Comparison of ENCODE assay signal across 11 mouse cellular contexts in the genomic region with DNA sequence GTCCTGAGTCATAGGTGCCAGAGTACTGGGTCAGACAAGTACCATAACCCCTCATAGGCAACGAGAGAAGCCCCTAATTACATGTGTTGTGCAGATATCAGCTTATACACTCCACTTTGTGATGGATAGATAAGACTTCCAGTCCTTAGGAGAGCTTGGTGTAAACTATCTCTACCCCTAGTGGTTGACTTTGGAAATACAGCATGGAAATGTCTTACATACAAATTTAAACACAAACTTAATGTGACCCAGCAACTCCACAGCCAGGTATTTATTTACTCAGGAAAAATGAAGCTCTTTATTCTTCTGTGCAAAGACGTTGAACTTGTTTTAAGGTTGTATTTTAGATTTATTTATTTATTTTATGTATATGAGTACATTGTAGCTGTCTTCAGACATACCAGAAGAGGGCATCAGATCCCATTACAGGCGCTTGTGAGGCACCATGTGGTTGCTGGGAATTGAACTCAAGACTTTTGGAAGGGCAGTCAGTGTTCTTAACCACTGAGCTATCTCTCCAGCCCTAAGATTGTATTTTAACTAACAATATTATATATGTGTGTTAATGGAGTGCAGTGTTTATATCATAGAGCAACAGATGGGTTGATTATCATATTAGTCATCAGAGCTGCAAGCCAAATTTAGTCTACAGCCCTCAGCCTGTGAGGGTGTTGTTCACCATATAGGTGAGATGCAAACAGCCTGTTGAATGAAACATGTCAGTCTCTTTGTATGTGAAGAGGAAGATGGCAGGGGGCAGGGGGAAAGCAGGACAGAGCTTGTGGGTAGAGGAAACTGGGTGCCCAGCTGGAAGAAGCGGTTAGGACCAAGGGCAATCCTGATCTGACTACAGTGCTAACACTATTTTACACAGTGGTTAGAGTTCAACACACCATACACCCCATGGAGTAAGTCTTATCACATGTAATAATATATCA. TPM values are rescaled to one million over a fixed set of nuclear protein-coding genes. Genes with fewer than 3 reads are reported as not detected.
DNase-seq lines count a peak whose midpoint lies in the region; ATAC-seq and TF ChIP-seq lines count a peak whose summit lies in the region.
"Had no signal": no experiment of that assay in that cellular context is flagged by ENCODE, and none has a peak within 500 bp of the region (broad histone marks: within the 10 kb centered on the region; RNA-seq: fewer than 3 reads in every experiment).

No protein-coding gene starts in this region.

- WGBS in thymus, adult 2 months: 58% methylated on average over 4 of the region's 4 CpGs

- no peaks in the 10 kb centered on the region for H3K36me3 ChIP-seq in thymus, adult 2 months (ENCODE audit: control insufficient read depth, insufficient read depth, low read length)
- H3K36me3 ChIP-seq: forebrain, embryonic 10.5 days had no signal

- H3K27ac ChIP-seq in thymus, adult 2 months (ENCODE audit: control insufficient read depth, insufficient read depth, low read length): no peak overlapping the region
- H3K27ac ChIP-seq: forebrain, embryonic 10.5 days had no signal

- ATAC-seq in granulocyte monocyte progenitor cell, adult 5-6 weeks (replicated peaks; ENCODE audit: poor library complexity, severe bottlenecking): peak; percentile 40; the same call in 1 of the 2 replicates
- ATAC-seq in frontal cortex, adult (ENCODE audit: low TSS enrichment): no peak

- H3K27me3 ChIP-seq in thymus, adult 2 months (ENCODE audit: control insufficient read depth, insufficient read depth, low read length): no peaks in the 10 kb centered on the region

- no peak overlapping the region for H3K4me3 ChIP-seq in thymus, adult 2 months (ENCODE audit: control insufficient read depth, insufficient read depth, low read length)
- H3K4me3 ChIP-seq: forebrain, embryonic 10.5 days had no signal

- intact Hi-C loops in heart, postnatal 10 days (cut with DNase I): no loop called here

- H3K4me1 ChIP-seq in thymus, adult 2 months (replicated peaks; ENCODE audit: control insufficient read depth, insufficient read depth, low read length): peaks cover 9% of the 10 kb centered on the region
- H3K4me1 ChIP-seq: forebrain, embryonic 10.5 days had no signal

- TF ChIP-seq POLR2A in thymus, adult 2 months (IDR thresholded peaks at IDR 0.05; ENCODE audit: control insufficient read depth, extremely low read depth, insufficient read depth, low read length, poor library complexity): no peak

- peak; percentile 73 for DNase-seq in heart, adult 11 months
- DNase-seq in heart, postnatal 10 days: no peak
- peak; percentile 74 for DNase-seq in thymus, postnatal 0 days (ENCODE audit: low spot score)
- no peak for DNase-seq in thymus, adult 2 months
- no peak for DNase-seq in urinary bladder, postnatal 36 days (ENCODE audit: low spot score in 2 of 2)
- DNase-seq in adrenal gland, adult 8-10 months: no peak
- DNase-seq: kidney, postnatal 25 days had no signal

- TF ChIP-seq CTCF in thymus, adult 2 months (IDR thresholded peaks at IDR 0.05; ENCODE audit: borderline replicate concordance, control insufficient read depth, extremely low read depth, insufficient read depth, low read length, poor library complexity): no peak

RNA-seq across cellular contexts. Expression of a gene that starts 15.6 kb away (rescaled TPM):
- not detected for total RNA-seq in heart, postnatal 10 days (2021)
- polyA plus RNA-seq in thymus, postnatal 0 days (2015; fragmentation: Nextera tagmentation; extraction: Ambion mirVana): 0.08 TPM in 2 replicates
- 0.41 and 1.0 TPM in 2 replicates for polyA plus RNA-seq in thymus, adult 2 months (2012; rRNA removed)
- total RNA-seq in granulocyte monocyte progenitor cell, adult 5-6 weeks (2014; fragmentation: Nextera tagmentation): not detected in 2 replicates
- total RNA-seq in granulocyte monocyte progenitor cell, adult 5-6 weeks (2017): not detected in 2 replicates
- total RNA-seq in adrenal gland, adult 8-10 months (2022): not detected
- polyA plus RNA-seq: forebrain, embryonic 10.5 days had no signal

RNA-seq across cellular contexts. Expression of a gene that starts 17.1 kb away (rescaled TPM):
- total RNA-seq in heart, postnatal 10 days (2021): not detected
- polyA plus RNA-seq in thymus, postnatal 0 days (2015; fragmentation: Nextera tagmentation; extraction: Ambion mirVana): 1.1 and 1.3 TPM in 2 replicates
- polyA plus RNA-seq in thymus, adult 2 months (2012; rRNA removed): 2.3 and 2.6 TPM in 2 replicates
- total RNA-seq in granulocyte monocyte progenitor cell, adult 5-6 weeks (2014; fragmentation: Nextera tagmentation): not detected in 2 replicates
- total RNA-seq in granulocyte monocyte progenitor cell, adult 5-6 weeks (2017): not detected in 2 replicates
- not detected for total RNA-seq in adrenal gland, adult 8-10 months (2022)
- polyA plus RNA-seq: forebrain, embryonic 10.5 days had no signal

RNA-seq across cellular contexts. Expression of a gene that starts 24.1 kb away (rescaled TPM):
- not detected for total RNA-seq in heart, postnatal 10 days (2021)
- polyA plus RNA-seq in thymus, postnatal 0 days (2015; fragmentation: Nextera tagmentation; extraction: Ambion mirVana): not detected in 2 replicates
- not detected in 2 replicates for polyA plus RNA-seq in thymus, adult 2 months (2012; rRNA removed)
- total RNA-seq in granulocyte monocyte progenitor cell, adult 5-6 weeks (2014; fragmentation: Nextera tagmentation): not detected in 2 replicates
- total RNA-seq in granulocyte monocyte progenitor cell, adult 5-6 weeks (2017): not detected in 2 replicates
- total RNA-seq in adrenal gland, adult 8-10 months (2022): not detected
- polyA plus RNA-seq: forebrain, embryonic 10.5 days; spleen, adult 2 months had no signal

RNA-seq across cellular contexts. Expression of a gene that starts 29.4 kb away (rescaled TPM):
- not detected for total RNA-seq in heart, postnatal 10 days (2021)
- 40.2 and 40.6 TPM in 2 replicates for polyA plus RNA-seq in thymus, postnatal 0 days (2015; fragmentation: Nextera tagmentation; extraction: Ambion mirVana)
- 6.0 and 6.1 TPM in 2 replicates for polyA plus RNA-seq in thymus, adult 2 months (2012; rRNA removed)
- not detected in 2 replicates for total RNA-seq in granulocyte monocyte progenitor cell, adult 5-6 weeks (2014; fragmentation: Nextera tagmentation)
- not detected in 2 replicates for total RNA-seq in granulocyte monocyte progenitor cell, adult 5-6 weeks (2017)
- not detected for total RNA-seq in adrenal gland, adult 8-10 months (2022)
- polyA plus RNA-seq: forebrain, embryonic 10.5 days had no signal

RNA-seq across cellular contexts. Expression of a gene that starts 34.0 kb away (rescaled TPM):
- under 1 TPM; 0.50 to 0.55 TPM for total RNA-seq in heart, postnatal 10 days (2021)
- polyA plus RNA-seq in thymus, postnatal 0 days (2015; fragmentation: Nextera tagmentation; extraction: Ambion mirVana): 0.06 and 0.07 TPM in 2 replicates
- 0.18 and 0.31 TPM in 2 replicates for polyA plus RNA-seq in thymus, adult 2 months (2012; rRNA removed)
- total RNA-seq in granulocyte monocyte progenitor cell, adult 5-6 weeks (2014; fragmentation: Nextera tagmentation): not detected in 2 replicates
- total RNA-seq in granulocyte monocyte progenitor cell, adult 5-6 weeks (2017): not detected in 2 replicates
- total RNA-seq in adrenal gland, adult 8-10 months (2022): 1 to 10 TPM; 1.0 to 1.4 (median 1.2) TPM

Comparison
In these comparisons a context has a peak if more than half of its experiments do, and no peak if none do; other contexts are left out.
1. DNase-seq: peak in heart, adult 11 months (single experiment) and thymus, postnatal 0 days (single experiment); none in heart, postnatal 10 days (0 of 2), thymus, adult 2 months (single experiment), urinary bladder, postnatal 36 days (0 of 2) and adrenal gland, adult 8-10 months (single experiment).